Mouse (Mus musculus) heart, postnatal 10 days (tissue): ENCODE results near the gene Sec14l4. TPM values are rescaled to one million over a fixed set of nuclear protein-coding genes. Genes with fewer than 3 reads are reported as not detected.
A peak's percentile ranks its signal among the peaks of the same experiment; 100 is the strongest.

ENCODE experiments used
- DNase-seq, 2 experiments: peaks; one replicate each; pipeline ENCODE4 v3.0.0; 2021
- intact Hi-C: fragments of 180-260 bp; cut with DNase I; formaldehyde crosslinking; loops from one replicate; pipeline ENCODE4 v1.15.1; 2025
- total RNA-seq, 2 experiments: library from RNA; stranded (reverse); gene quantifications; 2 replicates each; pipeline ENCODE4 v1.2.3; 2021

Sec14l4 gene
- total RNA-seq, 2 experiments from 2014 or later, result 0.34 TPM; not detected in 1

- no peak for DNase-seq
- intact Hi-C loops, result no loop called here
These were observed 38.4 kb downstream of the Sec14l4 start for GRCm38 (mm10) chr11:4069664-4070063.

- intact Hi-C loops, result no loop called here
- DNase-seq, result peak; percentile 57 to 79
These were observed 45.4 kb downstream of the Sec14l4 start for GRCm38 (mm10) chr11:4076633-4077032.

GRCm38 (mm10) chr11:4078267-4078933, 47.1 kb downstream of the Sec14l4 start:
- intact Hi-C loops, result no loop called here
- no peak for DNase-seq

- peak; percentile 43 to 59 for DNase-seq
- intact Hi-C loops, result no loop called here
These were observed 49.0 kb downstream of the Sec14l4 start for GRCm38 (mm10) chr11:4080219-4080618.

- intact Hi-C loops, result loop anchor here (1.0 kb wide), 2 partner anchors 30 to 82 kb away; no protein-coding TSS in a partner anchor
- DNase-seq, result peak; percentile 68 to 83
These were observed 52.2 kb downstream of the Sec14l4 start for GRCm38 (mm10) chr11:4083316-4084078.

- intact Hi-C loops, result no loop called here
These were observed 55.0 kb downstream of the Sec14l4 start for GRCm38 (mm10) chr11:4086246-4086645.

GRCm38 (mm10) chr11:4087267-4087666, 56.0 kb downstream of the Sec14l4 start:
- DNase-seq, result no peak
- intact Hi-C loops, result no loop called here

More at GRCm38 (mm10) chr11:4086246-4086645, 55.0 kb downstream of the Sec14l4 start:
- no peak for DNase-seq

- intact Hi-C loops, result no loop called here
- no peak for DNase-seq
These were observed 62.5 kb downstream of the Sec14l4 start for GRCm38 (mm10) chr11:4093459-4094377.

GRCm38 (mm10) chr11:4094378-4095170, 63.3 kb downstream of the Sec14l4 start:
- intact Hi-C loops, result no loop called here
- DNase-seq, result peak; percentile 73 to 83

- intact Hi-C loops, result no loop called here
- DNase-seq, result peak; percentile 79
These were observed 64.2 kb downstream of the Sec14l4 start, which contains the start of gene Mtfp1 for GRCm38 (mm10) chr11:4095171-4096053. TSS of gene Mtfp1 (minus strand) at chr11:4095445.

- DNase-seq, result peak; percentile 98 to 99
- intact Hi-C loops, result no loop called here
These were observed 65.1 kb downstream of the Sec14l4 start for GRCm38 (mm10) chr11:4096054-4096984.

GRCm38 (mm10) chr11:4097091-4097621, 65.9 kb downstream of the Sec14l4 start:
- no peak for DNase-seq
- intact Hi-C loops, result no loop called here

Other genes with a start within 250 kb of the Sec14l4 start
- gene Osbp2, start 167.6 kb upstream of the Sec14l4 start, total RNA-seq, result 1 to 10 TPM; 5.6 to 6.1 TPM
- gene 4921536K21Rik, start 136.4 kb upstream of the Sec14l4 start, total RNA-seq, result under 1 TPM; 0.32 to 0.38 TPM
- gene Dusp18, start 136.2 kb upstream of the Sec14l4 start, total RNA-seq, result 10 to 100 TPM; 30.3 to 41.9 TPM
- 1 to 10 TPM; 4.3 to 4.7 TPM for gene Slc35e4, start 116.8 kb upstream of the Sec14l4 start, total RNA-seq
- 10 to 100 TPM; 50.3 to 50.9 TPM for gene Tcn2, start 99.3 kb upstream of the Sec14l4 start, total RNA-seq
- 10 to 100 TPM; 31.8 to 34.0 TPM for gene Pes1, start 67.5 kb upstream of the Sec14l4 start, total RNA-seq
- gene 4930556J24Rik, start 54.7 kb upstream of the Sec14l4 start, total RNA-seq, result not detected
- gene Gal3st1, start 47.8 kb upstream of the Sec14l4 start, total RNA-seq, result under 1 TPM; 0.12 to 0.36 TPM
- under 1 TPM in 1 of 2 experiments, not detected in 1; 0.74 TPM for gene Sec14l3, start 33.4 kb downstream of the Sec14l4 start, total RNA-seq
- gene Mtfp1, start 64.0 kb downstream of the Sec14l4 start, total RNA-seq, result 10 to 100 TPM; 80.7 to 82.0 TPM
- 1 to 10 TPM; 1.3 to 1.4 TPM for gene Sec14l2, start 92.0 kb downstream of the Sec14l4 start, total RNA-seq
- 10 to 100 TPM; 17.3 to 18.9 TPM for gene Rnf215, start 103.7 kb downstream of the Sec14l4 start, total RNA-seq
- gene Ccdc157, start 128.8 kb downstream of the Sec14l4 start, total RNA-seq, result 1 to 10 TPM; 5.8 to 8.0 TPM
- 10 to 100 TPM; 45.6 to 54.6 TPM for gene Sf3a1, start 128.9 kb downstream of the Sec14l4 start, total RNA-seq
- 10 to 100 TPM; 12.3 to 12.6 TPM for gene Tbc1d10a, start 155.3 kb downstream of the Sec14l4 start, total RNA-seq
- gene Castor1, start 186.8 kb downstream of the Sec14l4 start, total RNA-seq, result 10 to 100 TPM in 1 of 2 experiments, 1 to 10 TPM in 1; 7.9 to 10.4 TPM
- gene Osm, start 205.0 kb downstream of the Sec14l4 start, total RNA-seq, result not detected
- gene Lif, start 226.1 kb downstream of the Sec14l4 start, total RNA-seq, result under 1 TPM; 0.55 to 0.62 TPM